Mouse (Mus musculus) testis, adult 2 months (tissue): ENCODE measurements at regions not wholly inside any gene's neighbourhood (a gene's known extent, or its start where the extent isn't known, plus 50 kb on each side); places are given as distances from the start of the nearest gene placed in this dataset.

Experiments
- H3K27ac ChIP-seq: fragments of 200-500 bp; 2 replicates; pipeline ENCODE4 v1.5.1; 2012; ENCODE audit warnings: low read depth, low read length; ENCODE audit not compliant: control insufficient read depth, insufficient read depth
- H3K27me3 ChIP-seq: fragments of 200-500 bp; 2 replicates; pipeline ENCODE4 v1.6.1; 2012; ENCODE audit warnings: mild to moderate bottlenecking, low read length, moderate library complexity; ENCODE audit not compliant: control insufficient read depth, insufficient read depth
- H3K36me3 ChIP-seq: fragments of 200-500 bp; 2 replicates; pipeline ENCODE4 v1.6.1; 2012; ENCODE audit warnings: mild to moderate bottlenecking, low read length; ENCODE audit not compliant: control insufficient read depth, insufficient read depth
- H3K4me1 ChIP-seq: fragments of 200-500 bp; 2 replicates; pipeline ENCODE4 v1.6.1; 2012; ENCODE audit warnings: low read length; ENCODE audit not compliant: control insufficient read depth, insufficient read depth
- H3K4me3 ChIP-seq: fragments of 200-500 bp; 2 replicates; pipeline ENCODE4 v1.5.1; 2012; ENCODE audit warnings: low read depth, mild to moderate bottlenecking, low read length, moderate library complexity, mixed read lengths; ENCODE audit not compliant: control insufficient read depth
- CTCF ChIP-seq: fragments of 200-500 bp; IDR thresholded peaks from 2 replicates; pipeline ENCODE4 v1.5.1; 2012; ENCODE audit warnings: low read depth, mild to moderate bottlenecking, inconsistent platforms, low read length, moderate library complexity; ENCODE audit not compliant: control insufficient read depth, insufficient read depth, insufficient replicate concordance
- POLR2A ChIP-seq: fragments of 200-500 bp; IDR thresholded peaks from 2 replicates; pipeline ENCODE4 v1.6.1; 2012; ENCODE audit warnings: low read depth, mild to moderate bottlenecking, inconsistent platforms, low read length, moderate library complexity; ENCODE audit not compliant: control insufficient read depth

GRCm38 (mm10) chr16:76200801-76201728 is 172.6 kb downstream of the Nrip1 start:
- no peaks in the 10 kb centered on the region for H3K4me1 ChIP-seq
- H3K36me3 ChIP-seq = no peaks in the 10 kb centered on the region
- H3K27ac ChIP-seq = no peak overlapping the region
- H3K27me3 ChIP-seq = no peaks in the 10 kb centered on the region
- H3K4me3 ChIP-seq = no peak overlapping the region
- TF ChIP-seq CTCF = no peak

DNA sequence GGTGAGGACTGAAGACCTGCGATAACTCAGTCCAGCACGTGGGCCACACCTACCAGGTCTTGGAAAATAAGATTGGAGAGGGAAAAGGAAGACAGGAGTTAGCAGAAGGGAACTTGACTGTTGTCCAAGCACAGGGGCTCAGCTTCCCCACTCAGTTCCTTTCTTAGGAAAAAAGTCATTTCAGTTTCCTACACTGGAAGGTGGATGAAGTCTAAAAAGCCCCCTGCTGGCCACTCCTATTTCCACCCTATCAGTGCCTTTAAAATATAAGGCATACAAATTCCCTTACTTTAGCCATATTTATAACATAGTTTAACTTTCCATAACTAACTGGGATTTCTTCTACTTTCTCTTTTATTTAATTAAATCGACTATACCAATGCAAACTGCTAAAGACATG is 173.4 kb downstream of the Nrip1 start:
- Histone ChIP-seq H3K4me1 (no peaks in the 10 kb centered on the region), H3K27ac (no peak overlapping the region), H3K4me3 (no peak overlapping the region), H3K36me3 (no peaks in the 10 kb centered on the region), H3K27me3 (no peaks in the 10 kb centered on the region)
- TF ChIP-seq CTCF (no peak), POLR2A (no peak)

DNA sequence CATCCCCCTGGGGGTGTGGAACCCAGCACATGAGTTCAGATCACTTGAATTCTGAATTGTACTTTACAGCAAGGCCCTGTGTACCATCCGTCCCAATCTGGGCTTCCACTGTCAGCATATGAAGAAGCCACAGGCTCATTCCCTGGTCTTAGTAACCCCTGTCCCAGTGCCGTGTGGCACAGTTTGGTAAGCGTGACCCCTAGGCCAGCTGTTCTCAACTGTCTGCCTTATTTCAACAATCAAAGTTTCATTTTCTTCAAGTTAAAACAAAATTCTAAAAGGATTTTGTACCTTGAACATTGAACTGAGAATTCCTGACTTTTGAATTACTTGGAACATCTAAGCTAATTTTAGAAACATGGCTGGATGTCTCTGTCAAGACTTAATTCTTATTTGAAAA is 174.6 kb downstream of the Nrip1 start:
- Histone ChIP-seq H3K4me3 (no peak overlapping the region), H3K27ac (no peak overlapping the region)
- TF ChIP-seq CTCF (no peak), POLR2A (no peak)

DNA sequence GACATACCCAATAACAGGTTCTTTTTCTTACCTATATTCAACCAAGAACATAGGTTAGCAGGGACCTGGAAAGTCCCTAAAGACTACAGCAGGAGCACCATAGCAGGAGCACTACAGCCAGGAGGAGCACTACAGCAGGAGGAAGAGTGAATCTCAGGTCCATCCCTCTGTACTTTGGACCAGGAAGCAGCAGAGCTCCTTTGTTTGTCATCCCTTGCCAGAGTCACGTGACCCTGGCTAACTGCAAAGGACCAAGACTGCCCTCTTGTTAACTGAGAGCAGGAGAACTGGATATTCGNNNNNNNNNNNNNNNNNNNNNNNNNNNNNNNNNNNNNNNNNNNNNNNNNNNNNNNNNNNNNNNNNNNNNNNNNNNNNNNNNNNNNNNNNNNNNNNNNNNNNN is 172.2 kb upstream of the Samsn1 start:
- H3K4me3 ChIP-seq = no peak overlapping the region
- H3K4me1 ChIP-seq = no peaks in the 10 kb centered on the region
- no peaks in the 10 kb centered on the region for H3K27me3 ChIP-seq
- H3K27ac ChIP-seq = no peak overlapping the region
- TF ChIP-seq POLR2A (no peak), CTCF (no peak)
- H3K36me3 ChIP-seq = no peaks in the 10 kb centered on the region

More for the DNA sequence above, 174.6 kb downstream of the Nrip1 start:
- no peaks in the 10 kb centered on the region for H3K4me1 ChIP-seq
- H3K36me3 ChIP-seq = no peaks in the 10 kb centered on the region
- H3K27me3 ChIP-seq = no peaks in the 10 kb centered on the region

DNA sequence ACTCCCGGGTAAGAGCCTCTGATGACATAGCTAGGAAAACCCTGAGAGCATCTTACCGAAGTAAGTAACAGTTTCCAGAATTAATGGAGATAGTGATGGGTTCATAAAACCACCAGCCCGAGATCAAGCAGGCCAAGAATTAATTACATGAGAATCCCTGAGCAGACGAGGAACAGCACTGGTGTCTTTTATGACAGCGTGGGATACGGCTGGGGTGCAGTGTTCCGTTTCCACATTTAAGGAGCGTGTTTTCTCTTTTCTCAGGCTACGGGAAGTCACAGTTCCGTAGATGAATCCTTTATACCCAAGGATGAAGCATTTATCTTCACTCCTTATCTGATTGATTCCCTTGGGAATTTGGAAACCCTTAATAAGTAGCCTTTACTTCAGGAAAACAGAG is 169.1 kb upstream of the Samsn1 start:
- Histone ChIP-seq H3K36me3 (no peaks in the 10 kb centered on the region), H3K4me3 (no peak overlapping the region), H3K27ac (no peak overlapping the region), H3K4me1 (no peaks in the 10 kb centered on the region), H3K27me3 (no peaks in the 10 kb centered on the region)
- TF ChIP-seq CTCF (no peak), POLR2A (no peak)

- Histone ChIP-seq H3K4me3 (no peak overlapping the region), H3K27ac (no peak overlapping the region), H3K4me1 (no peaks in the 10 kb centered on the region), H3K27me3 (no peaks in the 10 kb centered on the region), H3K36me3 (no peaks in the 10 kb centered on the region)
- TF ChIP-seq POLR2A = no peak
- no peak for TF ChIP-seq CTCF
Measured at GRCm38 (mm10) chr16:76183556-76183955, 161.5 kb upstream of the Samsn1 start.

GRCm38 (mm10) chr16:76183105-76183504 is 161.0 kb upstream of the Samsn1 start:
- Histone ChIP-seq H3K27ac (no peak overlapping the region), H3K27me3 (no peaks in the 10 kb centered on the region), H3K36me3 (no peaks in the 10 kb centered on the region), H3K4me3 (no peak overlapping the region), H3K4me1 (no peaks in the 10 kb centered on the region)
- TF ChIP-seq CTCF (no peak), POLR2A (no peak)
